Mouse (Mus musculus) limb, embryonic 15.5 days (tissue): Measurements from ENCODE around the gene Zfp747. TPM values are rescaled to one million over a fixed set of nuclear protein-coding genes. Genes with fewer than 3 reads are reported as not detected.
"Not testable (repeated sequence)": the region's sequence is repeated elsewhere in the genome, so short reads cannot be mapped to it uniquely, and the experiment has no call there.

Experiments
- ATAC-seq: fragments of 200-750 bp; cut with Nextera tagmentation; 2 replicates; pipeline ENCODE4 v1.8.0; 2017; ENCODE audit warnings: low read depth, moderate TSS enrichment; ENCODE audit not compliant: insufficient number of reproducible peaks, low FRiP score, low TSS enrichment
- H3K27ac ChIP-seq: fragments of 300-500 bp; sonication (generic); 2 replicates; pipeline ENCODE4 v1.5.1; 2015; ENCODE audit warnings: moderate library complexity, mild to moderate bottlenecking, inconsistent platforms
- H3K27me3 ChIP-seq: fragments of 300-500 bp; sonication (generic); 2 replicates; pipeline ENCODE4 v1.6.1; 2015; ENCODE audit warnings: inconsistent platforms
- H3K36me3 ChIP-seq: fragments of 300-500 bp; sonication (generic); 2 replicates; pipeline ENCODE4 v1.6.1; 2015; ENCODE audit warnings: inconsistent platforms
- H3K4me1 ChIP-seq: fragments of 300-500 bp; sonication (generic); 2 replicates; pipeline ENCODE4 v1.6.1; 2015; ENCODE audit warnings: inconsistent platforms
- H3K4me2 ChIP-seq: fragments of 300-500 bp; sonication (generic); 2 replicates; pipeline ENCODE4 v1.6.1; 2015; ENCODE audit warnings: mild to moderate bottlenecking, inconsistent platforms
- H3K4me3 ChIP-seq: fragments of 300-500 bp; sonication (generic); 2 replicates; pipeline ENCODE4 v1.5.1; 2015; ENCODE audit warnings: mild to moderate bottlenecking, inconsistent platforms
- H3K9ac ChIP-seq: fragments of 300-500 bp; sonication (generic); 2 replicates; pipeline ENCODE4 v1.6.1; 2015; ENCODE audit warnings: inconsistent platforms
- H3K9me3 ChIP-seq: fragments of 300-500 bp; sonication (generic); 2 replicates; pipeline ENCODE4 v1.6.1; 2016; ENCODE audit warnings: inconsistent platforms
- WGBS: fragments of 180-500 bp; shearing (Covaris S2); methylation state at CpG from one replicate; pipeline ENCODE4 v1.1.7; 2015; 5-methylcytosine and 5-hydroxymethylcytosine counted together
- polyA plus RNA-seq: library from polyadenylated mRNA; unstranded; fragments of >200 nt; fragmentation: Nextera tagmentation; extraction: Ambion mirVana; gene quantifications from 2 replicates; pipeline ENCODE4 v1.2.1, GENCODE M21; 2015

The Zfp747 gene
- polyA plus RNA-seq, 1 experiment from 2014 or later: 10.1 TPM

GRCm38 (mm10) chr7:127344371-127344770 is 31.5 kb downstream of the Zfp747 start:
- WGBS: 90% methylated on average over 8 of the region's 8 CpGs
- Histone ChIP-seq H3K4me3 (peak overlapping the region; percentile 92), H3K9ac (peak overlapping the region; percentile 90), H3K36me3 (peaks cover 26% of the 10 kb centered on the region), H3K27me3 (no peaks in the 10 kb centered on the region), H3K9me3 (no peaks in the 10 kb centered on the region), H3K27ac (no peak overlapping the region), H3K4me1 (peaks cover 25% of the 10 kb centered on the region), H3K4me2 (peak overlapping the region; percentile 65)
- ATAC-seq: no peak

- ATAC-seq: no peak
- Histone ChIP-seq H3K4me3 (0 out of 2 replicates have a peak overlapping the region, but pooled peaks have one; percentile 3), H3K4me1 (peaks cover 25% of the 10 kb centered on the region), H3K4me2 (no peak overlapping the region), H3K27ac (no peak overlapping the region), H3K36me3 (peaks cover 26% of the 10 kb centered on the region), H3K27me3 (no peaks in the 10 kb centered on the region), H3K9me3 (no peaks in the 10 kb centered on the region), H3K9ac (no peak overlapping the region)
- 94% methylated on average over 38 of the region's 38 CpGs for WGBS
These were observed 32.4 kb downstream of the Zfp747 start for GRCm38 (mm10) chr7:127343351-127344019.

- no peak for ATAC-seq
- Histone ChIP-seq H3K4me1 (peaks cover 25% of the 10 kb centered on the region), H3K36me3 (peaks cover 26% of the 10 kb centered on the region), H3K4me3 (no peak overlapping the region), H3K9ac (no peak overlapping the region), H3K27ac (no peak overlapping the region), H3K9me3 (no peaks in the 10 kb centered on the region), H3K27me3 (no peaks in the 10 kb centered on the region), H3K4me2 (no peak overlapping the region)
- WGBS: 96% methylated on average over 7 of the region's 7 CpGs
These were observed 33.0 kb downstream of the Zfp747 start for GRCm38 (mm10) chr7:127342888-127343287.

GRCm38 (mm10) chr7:127342332-127342731 is 33.5 kb downstream of the Zfp747 start:
- no peak for ATAC-seq
- Histone ChIP-seq H3K27me3 (no peaks in the 10 kb centered on the region), H3K9ac (no peak overlapping the region), H3K9me3 (no peaks in the 10 kb centered on the region), H3K36me3 (peaks cover 26% of the 10 kb centered on the region), H3K27ac (no peak overlapping the region), H3K4me2 (no peak overlapping the region), H3K4me1 (peaks cover 25% of the 10 kb centered on the region), H3K4me3 (no peak overlapping the region)
- 59% methylated on average over 4 of the region's 4 CpGs for WGBS

- H3K9ac ChIP-seq, ATAC-seq, H3K4me2 ChIP-seq, H3K27me3 ChIP-seq, H3K4me3 ChIP-seq, H3K9me3 ChIP-seq, H3K27ac ChIP-seq: not testable (repeated sequence)
- 95% methylated on average over 6 of the region's 6 CpGs for WGBS
- Histone ChIP-seq H3K4me1 (peaks cover 25% of the 10 kb centered on the region), H3K36me3 (peaks cover 26% of the 10 kb centered on the region)
These were observed 34.0 kb downstream of the Zfp747 start for GRCm38 (mm10) chr7:127341861-127342260.

- WGBS: 95% methylated on average over 8 of the region's 8 CpGs
- Histone ChIP-seq H3K9me3 (no peaks in the 10 kb centered on the region), H3K4me2 (no peak overlapping the region), H3K27me3 (no peaks in the 10 kb centered on the region), H3K9ac (no peak overlapping the region), H3K4me1 (peaks cover 22% of the 10 kb centered on the region), H3K4me3 (no peak overlapping the region), H3K27ac (no peak overlapping the region), H3K36me3 (peaks cover 26% of the 10 kb centered on the region)
- no peak for ATAC-seq
These were observed 34.5 kb downstream of the Zfp747 start for GRCm38 (mm10) chr7:127341356-127341755.

- no peak for ATAC-seq
These were observed 38.2 kb downstream of the Zfp747 start for GRCm38 (mm10) chr7:127337636-127338035.

GRCm38 (mm10) chr7:127335604-127336003 is 40.2 kb downstream of the Zfp747 start:
- Histone ChIP-seq H3K9me3 (no peaks in the 10 kb centered on the region), H3K4me3 (no peak overlapping the region), H3K4me2 (no peak overlapping the region), H3K27me3 (no peaks in the 10 kb centered on the region), H3K9ac (no peak overlapping the region), H3K36me3 (no peaks in the 10 kb centered on the region), H3K4me1 (no peaks in the 10 kb centered on the region), H3K27ac (no peak overlapping the region)
- ATAC-seq: no peak
- WGBS: 81% methylated on average over 4 of the region's 4 CpGs

More at GRCm38 (mm10) chr7:127337636-127338035, 38.2 kb downstream of the Zfp747 start:
- H3K36me3 ChIP-seq: peaks cover 12% of the 10 kb centered on the region
- H3K4me2 ChIP-seq: no peak overlapping the region
- H3K27me3 ChIP-seq: no peaks in the 10 kb centered on the region
- no peaks in the 10 kb centered on the region for H3K4me1 ChIP-seq
- WGBS: 67% methylated on average over 4 of the region's 4 CpGs
- no peak overlapping the region for H3K4me3 ChIP-seq
- no peak overlapping the region for H3K9ac ChIP-seq
- H3K27ac ChIP-seq: no peak overlapping the region; the same call in 1 of the 2 replicates
- H3K9me3 ChIP-seq: no peaks in the 10 kb centered on the region

GRCm38 (mm10) chr7:127333240-127333639 is 42.6 kb downstream of the Zfp747 start:
- Histone ChIP-seq H3K4me3 (no peak overlapping the region), H3K4me2 (no peak overlapping the region), H3K9ac (no peak overlapping the region), H3K27ac (no peak overlapping the region), H3K4me1 (no peaks in the 10 kb centered on the region), H3K36me3 (no peaks in the 10 kb centered on the region), H3K27me3 (no peaks in the 10 kb centered on the region), H3K9me3 (no peaks in the 10 kb centered on the region)
- ATAC-seq: no peak
- WGBS: 85% methylated on average over 6 of the region's 6 CpGs

- no peak overlapping the region for H3K4me3 ChIP-seq
- H3K9ac ChIP-seq: no peak overlapping the region
- no peaks in the 10 kb centered on the region for H3K4me1 ChIP-seq
- no peak overlapping the region for H3K27ac ChIP-seq
- H3K27me3 ChIP-seq: no peaks in the 10 kb centered on the region
- ATAC-seq: no peak
- H3K9me3 ChIP-seq: no peaks in the 10 kb centered on the region
- 58% methylated on average over 2 of the region's 2 CpGs for WGBS
- no peaks in the 10 kb centered on the region for H3K36me3 ChIP-seq
- no peak overlapping the region for H3K4me2 ChIP-seq
These were observed 49.2 kb downstream of the Zfp747 start for GRCm38 (mm10) chr7:127326685-127327084.

GRCm38 (mm10) chr7:127325550-127325949 is 50.3 kb downstream of the Zfp747 start:
- Histone ChIP-seq H3K9me3 (no peaks in the 10 kb centered on the region), H3K4me3 (no peak overlapping the region), H3K27me3 (no peaks in the 10 kb centered on the region), H3K27ac (no peak overlapping the region), H3K36me3 (no peaks in the 10 kb centered on the region), H3K4me2 (no peak overlapping the region), H3K9ac (no peak overlapping the region), H3K4me1 (no peaks in the 10 kb centered on the region)
- WGBS: 85% methylated on average over 8 of the region's 8 CpGs
- no peak for ATAC-seq

GRCm38 (mm10) chr7:127324944-127325343 is 50.9 kb downstream of the Zfp747 start:
- H3K36me3 ChIP-seq: no peaks in the 10 kb centered on the region
- no peak for ATAC-seq
- WGBS: 85% methylated on average over 7 of the region's 7 CpGs

More at GRCm38 (mm10) chr7:127324944-127325343, 50.9 kb downstream of the Zfp747 start:
- H3K9me3 ChIP-seq: no peaks in the 10 kb centered on the region
- H3K4me1 ChIP-seq: no peaks in the 10 kb centered on the region
- H3K27ac ChIP-seq: no peak overlapping the region
- H3K27me3 ChIP-seq: no peaks in the 10 kb centered on the region
- H3K4me2 ChIP-seq: no peak overlapping the region
- H3K4me3 ChIP-seq: no peak overlapping the region
- H3K9ac ChIP-seq: no peak overlapping the region
